Mouse (Mus musculus) granulocyte monocyte progenitor cell, adult 5-6 weeks (primary cell): ENCODE measurements around the gene Cntn4. TPM values are rescaled to one million over a fixed set of nuclear protein-coding genes. Genes with fewer than 3 reads are reported as not detected.
"Not testable (repeated sequence)": the region's sequence is repeated elsewhere in the genome, so short reads cannot be mapped to it uniquely, and the experiment has no call there.

Source experiments
- ATAC-seq: replicated peaks from 2 replicates; pipeline ENCODE4 v1.8.0; 2016; ENCODE audit warnings: mild to moderate bottlenecking, moderate TSS enrichment, inconsistent platforms; ENCODE audit not compliant: poor library complexity, severe bottlenecking
- total RNA-seq, 2 experiments: library from RNA; stranded (forward) in 1 of 2; stranded (reverse) in 1 of 2; fragments of 200-712, 200-1000 nt in 1 of 2; fragments of >200 nt in 1 of 2; fragmentation: Nextera tagmentation in 1 of 2; gene quantifications; 2 replicates each; pipeline ENCODE4 v1.2.3; 2014 to 2017

Gene Cntn4
- total RNA-seq, 2 experiments from 2014 or later = not detected

GRCm38 (mm10) chr6:106300179-106300578 is 622.7 kb downstream of the Cntn4 start:
- no peak for ATAC-seq

DNA sequence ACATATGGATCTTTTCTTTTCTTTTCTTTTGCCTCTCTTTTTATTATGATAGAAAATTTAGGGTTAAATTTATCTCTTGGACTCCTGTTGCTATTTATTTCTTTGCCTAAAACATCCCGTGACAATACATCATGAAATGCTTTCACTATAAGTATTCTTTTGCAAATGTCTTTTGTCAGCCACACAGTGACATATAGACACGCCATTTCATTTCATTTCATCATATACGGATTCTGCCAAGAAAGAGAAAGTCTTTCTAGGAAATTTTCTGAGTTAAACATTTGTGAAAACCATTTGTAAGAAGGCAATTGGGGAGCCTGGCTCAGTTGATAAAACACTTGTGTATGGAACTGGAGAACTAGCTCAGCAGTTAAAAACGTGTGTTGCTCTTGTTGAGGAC is 625.0 kb downstream of the Cntn4 start:
- no peak for ATAC-seq

- no peak for ATAC-seq
Measured at GRCm38 (mm10) chr6:106328987-106329386, 651.5 kb downstream of the Cntn4 start.

DNA sequence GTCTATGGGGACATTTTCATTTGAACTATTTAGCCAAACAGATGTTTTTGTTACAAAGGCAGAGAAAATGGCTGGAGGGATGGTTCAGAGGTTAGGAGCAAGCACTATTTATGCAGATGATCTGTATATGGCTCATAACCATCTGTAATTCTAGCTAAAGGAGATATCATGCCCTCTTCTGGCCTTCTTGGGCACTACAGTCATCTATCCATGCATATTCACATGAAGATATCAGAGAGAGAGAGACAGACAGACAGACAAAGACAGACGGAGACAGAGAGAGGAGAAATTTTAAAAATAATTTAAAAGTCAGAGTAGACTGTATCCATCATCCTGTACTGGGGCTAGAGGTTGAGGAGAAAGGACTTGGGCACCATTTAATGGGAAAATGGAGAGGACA is 652.2 kb downstream of the Cntn4 start:
- no peak for ATAC-seq

GRCm38 (mm10) chr6:106332466-106332865 is 655.0 kb downstream of the Cntn4 start:
- no peak for ATAC-seq

- no peak for ATAC-seq
Measured at GRCm38 (mm10) chr6:106332933-106333332, 655.5 kb downstream of the Cntn4 start.

GRCm38 (mm10) chr6:106335066-106335465 is 657.6 kb downstream of the Cntn4 start:
- no peak for ATAC-seq

DNA sequence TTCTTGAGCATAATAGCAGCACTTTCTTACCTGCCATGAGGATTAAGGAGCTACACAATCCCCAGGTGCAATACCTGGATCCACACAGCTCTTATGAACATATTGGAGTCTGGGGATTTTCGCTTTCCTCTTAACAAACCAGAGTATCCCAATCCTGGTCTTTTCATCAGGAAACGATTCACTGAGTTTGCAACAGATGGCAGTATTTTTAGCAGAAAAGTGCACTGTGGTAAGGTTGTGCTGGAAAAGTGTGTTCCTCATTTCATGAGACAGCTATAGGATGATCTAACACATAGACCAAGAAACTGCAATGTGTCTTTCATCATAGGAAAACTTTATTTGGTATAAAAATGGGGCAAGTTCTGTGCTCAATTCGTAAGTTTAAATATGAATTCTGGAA is 659.3 kb downstream of the Cntn4 start:
- no peak for ATAC-seq

DNA sequence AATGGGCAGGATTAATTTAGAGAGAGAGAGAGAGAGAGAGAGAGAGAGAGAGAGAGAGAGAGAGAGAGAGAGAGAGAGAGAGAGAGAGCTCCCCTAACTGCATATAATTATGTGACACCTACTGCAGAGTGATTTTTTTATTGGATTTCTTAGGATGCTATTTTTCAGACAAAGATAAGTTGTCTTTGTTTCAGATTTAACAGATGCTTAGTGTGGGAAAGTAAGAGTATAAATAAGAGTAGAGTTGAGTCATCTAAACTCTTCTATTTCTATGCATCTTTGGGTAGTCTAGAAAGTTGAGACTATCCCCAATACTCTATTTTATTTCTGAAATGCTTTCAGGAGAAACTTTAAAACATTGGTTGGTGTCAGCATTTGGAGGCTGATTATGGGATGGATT is 660.4 kb downstream of the Cntn4 start:
- no peak for ATAC-seq

- ATAC-seq = no peak
Measured at GRCm38 (mm10) chr6:106341114-106341513, 663.7 kb downstream of the Cntn4 start.

DNA sequence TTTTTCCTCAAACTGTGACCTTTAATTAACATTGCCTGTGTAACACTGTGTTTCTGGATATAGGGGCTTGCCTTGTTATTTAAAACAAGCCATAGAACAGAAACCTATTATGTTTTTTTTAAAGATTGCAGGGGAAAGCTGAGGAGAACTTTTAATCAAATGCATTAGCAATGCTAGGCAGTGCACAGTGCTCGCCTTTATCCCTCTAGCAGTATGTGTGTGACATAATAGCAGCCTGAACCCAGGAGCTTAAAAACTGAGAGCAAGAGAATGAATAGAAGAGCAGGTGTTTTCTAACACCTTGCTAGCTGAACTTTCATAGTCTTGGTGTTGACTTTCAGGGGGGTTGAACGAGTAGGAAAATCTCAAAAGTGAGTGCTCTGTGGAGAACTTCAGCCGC is 672.6 kb downstream of the Cntn4 start:
- no peak for ATAC-seq

DNA sequence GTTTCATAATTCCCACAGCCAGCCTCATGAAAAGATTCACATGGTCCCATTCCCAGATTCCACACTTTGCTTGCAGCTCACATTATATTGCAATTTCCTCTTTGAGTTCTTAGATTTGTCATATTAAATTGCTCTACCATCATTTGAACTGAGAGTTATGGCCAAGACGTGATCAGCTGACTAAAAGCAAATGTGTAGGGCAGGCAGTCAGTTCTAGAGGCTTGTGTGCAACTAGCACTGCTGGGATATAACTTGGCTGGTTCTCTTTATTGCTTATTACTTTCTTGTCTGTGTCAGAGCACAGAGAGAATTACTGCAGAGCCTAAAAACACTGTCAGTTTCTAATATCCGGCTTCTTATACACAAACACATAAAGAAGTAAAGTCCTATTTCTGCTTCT is 673.9 kb downstream of the Cntn4 start:
- no peak for ATAC-seq

- ATAC-seq = not testable (repeated sequence)
Measured at GRCm38 (mm10) chr6:106358801-106359200, 681.3 kb downstream of the Cntn4 start.

DNA sequence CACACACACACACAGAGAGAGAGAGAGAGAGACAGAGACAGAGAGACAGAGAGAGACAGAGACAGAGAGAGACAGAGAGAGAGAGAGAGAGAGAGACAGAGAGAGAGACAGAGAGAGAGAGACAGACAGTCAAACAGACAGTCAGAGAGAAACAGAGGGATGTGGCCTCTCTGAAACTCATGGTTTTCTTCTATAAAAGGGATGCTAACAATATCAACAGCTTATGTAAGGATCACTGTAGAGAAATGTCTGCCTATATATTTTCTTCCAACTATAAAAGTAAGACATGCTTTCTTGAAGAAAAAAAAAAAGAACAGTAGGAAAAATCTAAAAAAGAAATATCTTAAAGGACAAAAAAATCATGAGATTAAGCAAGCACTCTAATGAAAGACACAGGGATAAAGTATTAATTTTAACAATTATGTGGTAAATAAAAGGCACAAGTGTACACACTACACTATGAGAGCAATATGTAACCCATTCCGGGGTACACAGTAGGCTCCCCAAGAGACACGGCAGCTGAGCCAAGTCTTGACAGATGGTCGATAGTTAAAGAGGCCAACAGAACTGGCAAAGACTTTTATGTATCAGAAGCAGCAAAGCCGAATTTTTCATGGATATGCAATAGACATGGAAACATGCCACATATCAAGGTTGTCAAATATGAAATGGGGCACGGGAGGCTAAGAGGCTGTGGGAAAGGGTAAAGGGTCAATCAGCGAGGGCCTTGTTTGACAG is 704.0 kb downstream of the Cntn4 start:
- ATAC-seq = no peak

GRCm38 (mm10) chr6:106387833-106388406 is 710.5 kb downstream of the Cntn4 start:
- ATAC-seq = no peak

- no peak for ATAC-seq
Measured at GRCm38 (mm10) chr6:106408014-106408413, 730.6 kb downstream of the Cntn4 start.

GRCm38 (mm10) chr6:106408634-106409033 is 731.2 kb downstream of the Cntn4 start:
- ATAC-seq = no peak

GRCm38 (mm10) chr6:106422947-106423346 is 745.5 kb downstream of the Cntn4 start:
- no peak for ATAC-seq

DNA sequence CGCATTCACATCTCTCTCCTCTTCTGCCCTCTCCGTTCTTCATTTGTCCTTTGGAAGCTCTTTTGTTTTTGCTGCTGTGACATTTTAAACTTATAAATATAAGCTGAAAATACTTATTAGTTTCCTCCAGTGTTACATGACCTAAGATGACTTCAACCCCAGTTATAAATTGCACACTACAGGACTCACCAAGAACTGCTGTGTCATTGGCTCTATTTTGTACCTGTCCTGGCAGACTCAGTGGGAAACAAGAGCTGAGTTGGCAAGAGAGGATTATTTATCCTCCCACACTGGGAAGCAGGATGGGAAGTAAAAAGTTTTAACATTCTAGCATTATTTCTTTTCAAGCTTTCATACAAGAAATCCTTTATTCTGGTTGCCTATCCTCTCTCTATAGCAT is 746.0 kb downstream of the Cntn4 start:
- no peak for ATAC-seq

- ATAC-seq = no peak
Measured at GRCm38 (mm10) chr6:106426615-106427014, 749.2 kb downstream of the Cntn4 start.

DNA sequence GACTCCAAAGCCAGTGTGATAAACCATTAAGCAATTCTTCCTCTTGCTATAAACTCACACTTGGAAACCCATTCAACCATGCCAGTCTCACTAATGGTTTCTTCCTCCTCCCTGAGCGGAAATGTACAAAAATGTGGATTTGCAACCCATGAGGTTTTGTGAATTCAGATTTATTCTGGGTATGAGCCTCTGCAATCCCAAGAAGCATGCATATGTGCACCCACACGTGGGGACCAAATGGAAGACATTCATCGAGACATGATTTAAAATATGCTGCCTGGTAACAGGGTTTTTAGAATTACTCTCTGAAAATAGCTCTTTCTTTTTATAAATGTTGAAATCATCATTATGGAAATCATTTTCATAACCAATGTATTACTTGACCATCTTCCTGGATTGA is 754.0 kb downstream of the Cntn4 start:
- ATAC-seq = no peak

GRCm38 (mm10) chr6:106440786-106441185 is 763.3 kb downstream of the Cntn4 start:
- no peak; the same call in 1 of the 2 replicates for ATAC-seq
